Comparison of ENCODE assay signal across 8 mouse cellular contexts in the genomic region with DNA sequence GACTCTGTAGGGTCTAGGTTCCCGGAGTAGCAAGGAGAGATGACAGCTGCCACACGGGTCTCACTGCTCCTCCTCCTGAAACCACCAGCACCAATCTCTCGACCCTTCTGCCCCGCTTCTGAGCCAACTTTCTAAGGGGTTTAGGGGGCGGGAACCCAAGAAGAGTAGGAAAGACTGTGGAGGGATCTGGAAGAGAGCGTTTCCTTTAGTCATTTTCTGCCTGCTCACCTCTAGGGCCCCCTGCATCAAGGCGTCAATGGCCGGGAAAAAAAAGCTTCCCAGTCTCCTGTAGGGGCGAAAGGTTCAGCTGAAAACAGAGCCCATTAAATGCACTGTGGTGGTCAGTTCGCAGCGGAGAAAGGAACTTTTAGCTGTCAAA. TPM values are rescaled to one million over a fixed set of nuclear protein-coding genes. Genes with fewer than 3 reads are reported as not detected.
A peak's percentile ranks its signal among the peaks of the same experiment; 100 is the strongest.
DNase-seq lines count a peak whose midpoint lies in the region; ATAC-seq and TF ChIP-seq lines count a peak whose summit lies in the region.

No protein-coding gene starts in this region.

- peak overlapping the region; percentile 99 for H3K4me2 ChIP-seq in forebrain, embryonic 15.5 days (replicated peaks)
- H3K4me2 ChIP-seq in liver, embryonic 14.5 days (ENCODE audit: low read depth), result peak overlapping the region; percentile 46

- peak; percentile 61 for ATAC-seq in forebrain, embryonic 15.5 days (replicated peaks)
- ATAC-seq in liver, embryonic 14.5 days (ENCODE audit: insufficient read depth), result no peak

- H3K4me3 ChIP-seq in heart, embryonic 10.5 days, result peak overlapping the region; percentile 73
- H3K4me3 ChIP-seq in ES-Bruce4 (ENCODE audit: low read depth, low read length), result peak overlapping the region; percentile 52
- H3K4me3 ChIP-seq in forebrain, embryonic 15.5 days, result peak overlapping the region; percentile 72
- 0 out of 4 replicates have a peak overlapping the region, but pooled peaks of 1 of the 2 experiments have one; percentile 28 for H3K4me3 ChIP-seq in liver, embryonic 14.5 days (ENCODE audit: insufficient read depth in 1 of 2, low read depth in 2 of 2, low read length in 2 of 2)

- no peak for TF ChIP-seq EP300 in ES-Bruce4 (IDR thresholded peaks at IDR 0.05; ENCODE audit: insufficient read depth, low read depth, low read length)
- no peak for TF ChIP-seq EP300 in liver, embryonic 14.5 days (IDR thresholded peaks at IDR 0.05; ENCODE audit: low read depth)

- TF ChIP-seq CTCF in ES-Bruce4 (IDR thresholded peaks at IDR 0.05; ENCODE audit: low read depth, low read length), result no peak
- no peak for TF ChIP-seq CTCF in liver, embryonic 14.5 days (IDR thresholded peaks at IDR 0.05; ENCODE audit: low read depth)

- no peaks in the 10 kb centered on the region for H3K9me3 ChIP-seq in heart, embryonic 10.5 days
- no peaks in the 10 kb centered on the region for H3K9me3 ChIP-seq in ES-Bruce4 (replicated peaks; ENCODE audit: control insufficient read depth, insufficient read depth, low read length, poor library complexity, severe bottlenecking)
- H3K9me3 ChIP-seq in forebrain, embryonic 15.5 days, result no peaks in the 10 kb centered on the region
- no peaks in the 10 kb centered on the region for H3K9me3 ChIP-seq in liver, embryonic 14.5 days (ENCODE audit: control insufficient read depth, low read length)

- no peak for DNase-seq in heart, embryonic 10.5 days (ENCODE audit: low spot score)
- no peak for DNase-seq in heart, postnatal 4 days
- DNase-seq in liver, embryonic 14.5 days (ENCODE audit: low read depth in 3 of 3, low spot score in 3 of 3), result no peak
- DNase-seq in adrenal gland, postnatal 36 days, result no peak
- DNase-seq in right cerebral cortex, postnatal 14 days, result no peak
- DNase-seq in B cell, adult 2 months, result no peak

- no peaks in the 10 kb centered on the region for H3K27me3 ChIP-seq in heart, embryonic 10.5 days (ENCODE audit: insufficient read depth, poor library complexity, severe bottlenecking)
- no peaks in the 10 kb centered on the region for H3K27me3 ChIP-seq in ES-Bruce4 (ENCODE audit: control insufficient read depth, insufficient read depth, low read length, poor library complexity, severe bottlenecking)
- H3K27me3 ChIP-seq in forebrain, embryonic 15.5 days, result no peaks in the 10 kb centered on the region
- peaks cover 7% of the 10 kb centered on the region for H3K27me3 ChIP-seq in liver, embryonic 14.5 days (ENCODE audit: control insufficient read depth, insufficient read depth, low read length)

- TF ChIP-seq POLR2A in ES-Bruce4 (IDR thresholded peaks at IDR 0.05; ENCODE audit: insufficient read depth, low read length), result no peak

- no peaks in the 10 kb centered on the region for H3K36me3 ChIP-seq in heart, embryonic 10.5 days
- H3K36me3 ChIP-seq in ES-Bruce4 (ENCODE audit: control insufficient read depth, insufficient read depth, low read length, poor library complexity, severe bottlenecking), result no peaks in the 10 kb centered on the region
- no peaks in the 10 kb centered on the region for H3K36me3 ChIP-seq in forebrain, embryonic 15.5 days
- H3K36me3 ChIP-seq in liver, embryonic 14.5 days (replicated peaks; ENCODE audit: control insufficient read depth, insufficient read depth, low read depth), result no peaks in the 10 kb centered on the region

- 0 out of 2 replicates have a peak overlapping the region, but pooled peaks have one; percentile 18 for H3K9ac ChIP-seq in ES-Bruce4 (ENCODE audit: low read depth, poor library complexity, severe bottlenecking)
- H3K9ac ChIP-seq in forebrain, embryonic 15.5 days (replicated peaks), result peak overlapping the region; percentile 59
- no peak overlapping the region for H3K9ac ChIP-seq in liver, embryonic 14.5 days (replicated peaks)

- 0 out of 2 replicates have a peak overlapping the region, but pooled peaks have one; percentile 67 for H3K27ac ChIP-seq in heart, embryonic 10.5 days
- no peak overlapping the region for H3K27ac ChIP-seq in ES-Bruce4 (ENCODE audit: insufficient read depth, low read length)
- H3K27ac ChIP-seq in forebrain, embryonic 15.5 days (replicated peaks), result no peak overlapping the region; the same call in 1 of the 2 replicates
- no peak overlapping the region for H3K27ac ChIP-seq in liver, embryonic 14.5 days

- no peaks in the 10 kb centered on the region for H3K4me1 ChIP-seq in heart, embryonic 10.5 days
- no peaks in the 10 kb centered on the region for H3K4me1 ChIP-seq in ES-Bruce4 (ENCODE audit: control insufficient read depth, insufficient read depth, low read length)
- 0 out of 2 replicates have a peak, but pooled peaks cover 6% of the 10 kb centered on the region for H3K4me1 ChIP-seq in forebrain, embryonic 15.5 days
- no peaks in the 10 kb centered on the region for H3K4me1 ChIP-seq in liver, embryonic 14.5 days (replicated peaks; ENCODE audit: control insufficient read depth in 2 of 2, insufficient read depth in 2 of 2, low read length in 1 of 2)

- WGBS in heart, embryonic 10.5 days, result under 1% methylated on average over 11 of the region's 11 CpGs
- whole genome bisulfite sequencing in forebrain, embryonic 15.5 days, result under 1% methylated on average over 11 of the region's 11 CpGs
- under 1% methylated on average over 11 of the region's 11 CpGs for WGBS in liver, embryonic 14.5 days (ENCODE audit: insufficient replicate concordance)

RNA-seq across cellular contexts. Expression of a gene that starts 0.4 kb away (rescaled TPM):
- polyA plus RNA-seq in heart, embryonic 10.5 days (2016; fragmentation: Nextera tagmentation; extraction: Ambion mirVana), result 0.15 and 0.21 TPM in 2 replicates
- under 1 TPM; 0.16 to 0.21 TPM for total RNA-seq in heart, postnatal 4 days (2021)
- polyA plus RNA-seq in ES-Bruce4 (2011; ENCODE audit: insufficient read depth, insufficient read length, low read depth, missing spikeins), result not detected in 2 replicates
- 1.1 and 1.2 TPM in 2 replicates for polyA plus RNA-seq in forebrain, embryonic 15.5 days (2015; fragmentation: Nextera tagmentation; extraction: Ambion mirVana)
- not detected in 2 replicates for polyA plus RNA-seq in liver, embryonic 14.5 days (2012; rRNA removed)
- polyA plus RNA-seq in liver, embryonic 14.5 days (2014; fragmentation: Nextera tagmentation; extraction: Ambion mirVana), result 0.03 and 0.04 TPM in 2 replicates
- total RNA-seq in adrenal gland, postnatal 36 days (2021), result not detected

RNA-seq across cellular contexts. Expression of a gene that starts 41.1 kb away (rescaled TPM):
- 0.07 and 0.23 TPM in 2 replicates for polyA plus RNA-seq in heart, embryonic 10.5 days (2016; fragmentation: Nextera tagmentation; extraction: Ambion mirVana)
- total RNA-seq in heart, postnatal 4 days (2021), result not detected
- not detected in 2 replicates for polyA plus RNA-seq in ES-Bruce4 (2011; ENCODE audit: insufficient read depth, insufficient read length, low read depth, missing spikeins)
- polyA plus RNA-seq in forebrain, embryonic 15.5 days (2015; fragmentation: Nextera tagmentation; extraction: Ambion mirVana), result 0.31 and 0.43 TPM in 2 replicates
- not detected in 2 replicates for polyA plus RNA-seq in liver, embryonic 14.5 days (2012; rRNA removed)
- not detected in 2 replicates for polyA plus RNA-seq in liver, embryonic 14.5 days (2014; fragmentation: Nextera tagmentation; extraction: Ambion mirVana)
- not detected for total RNA-seq in adrenal gland, postnatal 36 days (2021)
